Mouse (Mus musculus) G1E (cell line): ENCODE results near the gene Gab1.

Experiments used
- CTCF ChIP-seq: IDR thresholded peaks from 2 replicates; pipeline ENCODE4 v1.5.1; 2012; ENCODE audit warnings: low read depth, low read length, inconsistent platforms, mixed read lengths
- POLR2AphosphoS5 ChIP-seq: IDR thresholded peaks from 2 replicates; pipeline ENCODE4 v1.6.1; 2012; ENCODE audit warnings: low read depth, low read length, inconsistent platforms; ENCODE audit not compliant: insufficient replicate concordance
- TAL1 ChIP-seq: conservative IDR thresholded peaks from 2 replicates; pipeline ENCODE4 v1.6.1; 2012; ENCODE audit warnings: low read depth, low read length, inconsistent platforms, mixed read lengths

DNA sequence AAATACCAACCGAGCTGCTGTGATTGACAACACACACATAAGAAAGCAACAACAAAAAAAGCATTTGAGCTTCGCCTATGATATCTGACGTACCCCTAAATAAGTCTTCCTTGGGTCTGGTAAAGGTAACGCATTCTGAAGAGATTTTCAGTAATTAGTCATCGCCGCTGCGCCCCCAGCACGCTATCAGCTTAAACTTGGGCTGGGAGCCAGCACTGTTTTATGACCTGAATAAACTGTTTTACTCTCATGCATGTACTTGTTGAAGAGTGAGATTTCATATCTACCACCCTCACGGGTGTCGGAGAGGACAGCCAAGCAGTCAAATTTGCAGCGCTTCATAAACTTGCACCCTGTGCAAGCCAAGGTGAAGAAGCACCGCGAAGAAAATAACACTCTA lies 26.7 kb downstream of the Gab1 start:
- TF ChIP-seq CTCF, result no peak
- no peak for TF ChIP-seq POLR2AphosphoS5
- TF ChIP-seq TAL1, result no peak
